Mouse (Mus musculus) liver, postnatal 0 days (tissue): ENCODE measurements around the gene Gm10310. TPM values are rescaled to one million over a fixed set of nuclear protein-coding genes. Genes with fewer than 3 reads are reported as not detected.
"Not testable (repeated sequence)": the region's sequence is repeated elsewhere in the genome, so short reads cannot be mapped to it uniquely, and the experiment has no call there.

Experiments used
- ATAC-seq: fragments of 200-750 bp; cut with Nextera tagmentation; 2 replicates; pipeline ENCODE4 v1.8.0; 2017; ENCODE audit warnings: mild to moderate bottlenecking, moderate library complexity
- DNase-seq: peaks from one replicate; pipeline ENCODE4 v3.0.0-alpha.2; 2016
- H3K27ac ChIP-seq: fragments of 300-500 bp; sonication (generic); 2 replicates; pipeline ENCODE4 v1.5.1; 2014; ENCODE audit warnings: antibody characterized with exemption, moderate library complexity, mild to moderate bottlenecking, low read depth
- H3K27me3 ChIP-seq: fragments of 300-500 bp; sonication (generic); 2 replicates; pipeline ENCODE4 v1.6.1; 2014; ENCODE audit warnings: low read length, control low read depth, mixed read lengths; ENCODE audit not compliant: insufficient read depth
- H3K36me3 ChIP-seq: fragments of 300-500 bp; sonication (generic); replicated peaks from 2 replicates; pipeline ENCODE4 v1.6.1; 2014; ENCODE audit warnings: mild to moderate bottlenecking, control low read depth, low read length, moderate library complexity, mixed read lengths; ENCODE audit not compliant: insufficient read depth
- H3K4me1 ChIP-seq: fragments of 300-500 bp; sonication (generic); 2 replicates; pipeline ENCODE4 v1.6.1; 2014; ENCODE audit warnings: antibody characterized with exemption, mild to moderate bottlenecking, control low read depth; ENCODE audit not compliant: insufficient read depth
- H3K4me2 ChIP-seq: fragments of 300-500 bp; sonication (generic); 2 replicates; pipeline ENCODE4 v1.6.1; 2014; ENCODE audit warnings: low read depth, mild to moderate bottlenecking, low read length, moderate library complexity, mixed read lengths
- H3K4me3 ChIP-seq: fragments of 300-500 bp; sonication (generic); 2 replicates; pipeline ENCODE4 v1.5.1; 2014; ENCODE audit warnings: low read depth, low read length
- H3K9ac ChIP-seq: fragments of 300-500 bp; sonication (generic); replicated peaks from 2 replicates; pipeline ENCODE4 v1.6.1; 2014; ENCODE audit warnings: mild to moderate bottlenecking, moderate library complexity
- H3K9me3 ChIP-seq: fragments of 300-500 bp; sonication (generic); 2 replicates; pipeline ENCODE4 v1.6.1; 2016; ENCODE audit warnings: mild to moderate bottlenecking, control low read depth, low read length, mixed read lengths
- CTCF ChIP-seq: sonication (generic); IDR thresholded peaks from 2 replicates; pipeline ENCODE4 v1.5.1; 2016; ENCODE audit warnings: antibody characterized with exemption, low read depth
- EP300 ChIP-seq: IDR thresholded peaks from 2 replicates; pipeline ENCODE4 v1.6.1; 2016; ENCODE audit warnings: antibody characterized with exemption, low read depth, mild to moderate bottlenecking
- WGBS: fragments of 180-500 bp; shearing (Covaris S2); extraction: QIAGEN DNeasy Blood & Tissue Kit; methylation state at CpG from one replicate; pipeline ENCODE4 v1.1.7; 2014; ENCODE audit not compliant: insufficient replicate concordance; 5-methylcytosine and 5-hydroxymethylcytosine counted together
- polyA plus RNA-seq: library from polyadenylated mRNA; unstranded; fragments of >200 nt; fragmentation: Nextera tagmentation; extraction: Ambion mirVana; gene quantifications from 2 replicates; pipeline ENCODE4 v1.2.1, GENCODE M21; 2015

The Gm10310 gene
- polyA plus RNA-seq, result not detected in 2 replicates

DNA sequence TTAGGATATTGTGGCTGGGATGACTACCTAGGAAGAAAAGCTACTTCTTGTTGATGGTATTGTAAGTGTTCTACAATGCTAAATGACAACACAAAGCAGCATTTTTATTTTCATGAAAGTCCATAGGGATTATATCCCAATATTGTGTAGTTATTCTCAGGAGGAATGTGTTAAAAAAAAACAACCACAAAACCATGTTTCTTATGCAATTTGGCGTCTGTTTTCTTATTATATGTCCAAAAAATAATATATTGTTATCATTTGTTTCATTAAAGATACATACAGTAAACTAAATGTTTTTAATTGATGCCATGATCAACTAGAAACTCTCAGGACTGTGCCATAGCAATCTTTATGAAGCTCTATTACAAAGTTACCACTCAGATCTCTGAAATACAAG is at the start of gene Gm10310:
Gene Gm10310, minus strand, starts transcription at position 101 of the 400 bp plus-strand sequence.
- not testable (repeated sequence) for DNase-seq, H3K36me3 ChIP-seq, H3K4me3 ChIP-seq, ATAC-seq, H3K9ac ChIP-seq, H3K4me1 ChIP-seq, H3K9me3 ChIP-seq, H3K4me2 ChIP-seq, H3K27me3 ChIP-seq, H3K27ac ChIP-seq
- WGBS, result no CpG with 5 or more reads among the region's 1 CpGs

DNA sequence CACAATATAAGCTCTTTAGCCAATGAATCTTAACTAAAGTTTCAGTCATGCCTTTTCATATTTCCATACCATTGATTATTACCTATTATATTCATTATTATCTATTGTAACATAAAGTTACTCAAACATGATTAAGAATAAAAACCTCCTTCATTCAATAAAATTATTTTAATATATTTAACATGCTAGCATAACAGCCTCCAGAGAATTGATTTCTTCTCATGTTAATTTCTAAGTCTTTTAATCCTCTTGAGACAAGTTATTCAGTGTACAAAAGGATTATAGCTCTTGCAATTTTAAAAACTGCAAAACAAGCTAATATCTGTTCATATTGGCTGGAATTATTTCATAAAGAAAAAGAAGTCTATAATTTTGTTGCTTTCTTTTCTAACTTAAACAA is 45.2 kb upstream of the Gm10310 start, which contains the start of gene Olfr821:
Gene Olfr821, plus strand, starts transcription at position 301 of the 400 bp plus-strand sequence.
- DNase-seq (no peak), ATAC-seq (no peak)
- Histone ChIP-seq H3K4me2 (no peak within 1 kb of the TSS), H3K27ac (no peak within 1 kb of the TSS), H3K4me1 (no peaks in the 10 kb centered on the region), H3K9ac (no peak within 1 kb of the TSS), H3K9me3 (no peaks in the 10 kb centered on the region), H3K36me3 (no peaks in the 10 kb centered on the region), H3K27me3 (no peaks in the 10 kb centered on the region), H3K4me3 (no peak within 1 kb of the TSS)
- no peak for TF ChIP-seq EP300
- no peak for TF ChIP-seq CTCF

- Histone ChIP-seq H3K4me2 (no peak within 1 kb of the TSS), H3K36me3 (no peaks in the 10 kb centered on the region), H3K27ac (no peak within 1 kb of the TSS), H3K9me3 (no peaks in the 10 kb centered on the region), H3K9ac (no peak within 1 kb of the TSS), H3K4me1 (no peaks in the 10 kb centered on the region), H3K27me3 (no peaks in the 10 kb centered on the region), H3K4me3 (no peak within 1 kb of the TSS)
- ATAC-seq (no peak), DNase-seq (no peak)
- TF ChIP-seq CTCF (no peak), EP300 (no peak)
These were observed 27.5 kb upstream of the Gm10310 start, which contains the start of gene Olfr820 for GRCm38 (mm10) chr10:130012321-130012720. Gene Olfr820, plus strand, starts transcription at chr10:130012621.

GRCm38 (mm10) chr10:130005366-130005765 is 20.5 kb upstream of the Gm10310 start:
- not testable (repeated sequence) for H3K9me3 ChIP-seq, ATAC-seq, H3K36me3 ChIP-seq, DNase-seq, H3K4me2 ChIP-seq, H3K4me3 ChIP-seq, H3K27ac ChIP-seq, H3K4me1 ChIP-seq, H3K27me3 ChIP-seq, H3K9ac ChIP-seq
- WGBS, result 73% methylated on average over 4 of the region's 4 CpGs

- 62% methylated on average over 4 of the region's 4 CpGs for WGBS
- not testable (repeated sequence) for H3K4me3 ChIP-seq, ATAC-seq, H3K27me3 ChIP-seq, H3K9ac ChIP-seq, H3K4me2 ChIP-seq, H3K27ac ChIP-seq, H3K4me1 ChIP-seq, H3K9me3 ChIP-seq, H3K36me3 ChIP-seq, DNase-seq
These were observed 19.2 kb upstream of the Gm10310 start for GRCm38 (mm10) chr10:130004104-130004503.

- not testable (repeated sequence) for H3K9me3 ChIP-seq, H3K36me3 ChIP-seq, ATAC-seq, DNase-seq, H3K4me1 ChIP-seq, H3K27me3 ChIP-seq, H3K4me2 ChIP-seq, H3K27ac ChIP-seq, H3K9ac ChIP-seq, H3K4me3 ChIP-seq
- WGBS, result no CpG with 5 or more reads among the region's 3 CpGs
These were observed 3.0 kb downstream of the Gm10310 start for GRCm38 (mm10) chr10:129981867-129982266.

DNA sequence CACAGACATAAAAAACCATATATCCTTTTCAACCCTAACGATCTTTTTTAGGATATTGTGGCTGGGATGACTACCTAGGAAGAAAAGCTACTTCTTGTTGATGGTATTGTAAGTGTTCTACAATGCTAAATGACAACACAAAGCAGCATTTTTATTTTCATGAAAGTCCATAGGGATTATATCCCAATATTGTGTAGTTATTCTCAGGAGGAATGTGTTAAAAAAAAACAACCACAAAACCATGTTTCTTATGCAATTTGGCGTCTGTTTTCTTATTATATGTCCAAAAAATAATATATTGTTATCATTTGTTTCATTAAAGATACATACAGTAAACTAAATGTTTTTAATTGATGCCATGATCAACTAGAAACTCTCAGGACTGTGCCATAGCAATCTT is 8.8 kb downstream of the Gm10310 start, which contains the start of gene Olfr247:
Gene Olfr247, minus strand, starts transcription at position 101 of the 400 bp plus-strand sequence.
- DNase-seq, result not testable (repeated sequence)

GRCm38 (mm10) chr10:129972994-129973393 is 11.9 kb downstream of the Gm10310 start:
- not testable (repeated sequence) for H3K4me3 ChIP-seq, H3K4me1 ChIP-seq, H3K27ac ChIP-seq, ATAC-seq, H3K9me3 ChIP-seq, H3K36me3 ChIP-seq, H3K9ac ChIP-seq, H3K27me3 ChIP-seq, H3K4me2 ChIP-seq, DNase-seq
- no CpG with 5 or more reads among the region's 3 CpGs for WGBS

More for the DNA sequence above, 8.8 kb downstream of the Gm10310 start, which contains the start of gene Olfr247:
- H3K27me3 ChIP-seq, H3K9me3 ChIP-seq, ATAC-seq, H3K4me3 ChIP-seq, H3K9ac ChIP-seq, H3K4me2 ChIP-seq, H3K4me1 ChIP-seq, H3K27ac ChIP-seq, H3K36me3 ChIP-seq: not testable (repeated sequence)
- WGBS, result no CpG with 5 or more reads among the region's 2 CpGs

GRCm38 (mm10) chr10:129967166-129967565 is 17.7 kb downstream of the Gm10310 start, which contains the start of gene Olfr819:
Gene Olfr819, minus strand, starts transcription at chr10:129967266.
- not testable (repeated sequence) for H3K36me3 ChIP-seq, H3K27me3 ChIP-seq, H3K9me3 ChIP-seq, H3K9ac ChIP-seq, H3K4me3 ChIP-seq, H3K27ac ChIP-seq, ATAC-seq, DNase-seq, H3K4me1 ChIP-seq, H3K4me2 ChIP-seq
- WGBS, result 64% methylated on average over 2 of the region's 2 CpGs

DNA sequence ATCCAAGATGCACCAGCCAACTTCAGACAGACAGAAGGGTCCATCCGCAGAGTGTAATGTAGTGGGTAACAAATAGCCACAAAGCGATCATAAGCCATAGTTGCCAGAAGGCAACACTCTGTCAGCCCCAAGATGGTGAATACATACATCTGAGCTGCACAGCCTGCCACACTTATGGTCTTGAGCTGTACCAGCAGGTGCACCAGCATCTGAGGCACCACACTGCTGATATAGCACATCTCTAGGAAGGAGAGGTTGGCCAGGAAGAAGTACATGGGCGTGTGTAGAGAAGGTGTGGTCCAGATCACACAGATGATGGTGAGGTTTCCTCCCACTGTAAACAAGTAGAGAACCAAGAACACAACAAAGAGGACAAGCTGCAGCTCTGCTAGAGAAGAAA is 18.6 kb downstream of the Gm10310 start:
- DNase-seq, H3K9me3 ChIP-seq, ATAC-seq, H3K4me2 ChIP-seq, H3K4me1 ChIP-seq, H3K4me3 ChIP-seq, H3K27me3 ChIP-seq, H3K9ac ChIP-seq, H3K27ac ChIP-seq, H3K36me3 ChIP-seq: not testable (repeated sequence)
- 86% methylated on average over 2 of the region's 3 CpGs for WGBS
